Mouse (Mus musculus) induced T-regulatory cell, adult 2 months (primary cell): ENCODE measurements around the gene Necab3.

Source experiments
- DNase-seq: peaks from one replicate; pipeline ENCODE4 v3.0.0-alpha.2; 2012; ENCODE audit warnings: low read depth

Necab3 gene

GRCm38 (mm10) chr2:154558264-154559039 lies at the start of gene Necab3:
Gene Necab3, minus strand, starts transcription at chr2:154558890.
- peak; percentile 66 for DNase-seq

DNA sequence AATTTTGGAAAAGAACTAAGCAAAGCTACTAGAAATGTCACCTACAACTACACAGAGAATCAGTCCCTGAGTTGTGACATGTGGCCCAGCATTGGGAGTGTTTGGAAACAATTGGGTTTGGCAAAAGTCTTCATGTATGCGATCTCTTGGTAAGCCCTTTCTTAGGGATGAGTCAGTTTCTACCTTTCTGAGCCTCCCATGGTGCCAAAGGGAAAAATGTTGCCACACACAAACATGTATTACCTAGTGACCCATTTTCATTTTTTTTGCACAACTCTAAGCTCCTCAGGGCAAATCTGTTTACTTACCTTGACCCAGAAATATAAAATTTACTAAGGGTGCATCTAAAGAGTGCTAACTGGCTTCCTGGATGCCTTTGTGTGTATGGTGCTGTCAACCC lies 48.3 kb upstream of the Necab3 start:
- DNase-seq: no peak

GRCm38 (mm10) chr2:154604156-154604555 lies 45.5 kb upstream of the Necab3 start:
- DNase-seq: no peak

DNA sequence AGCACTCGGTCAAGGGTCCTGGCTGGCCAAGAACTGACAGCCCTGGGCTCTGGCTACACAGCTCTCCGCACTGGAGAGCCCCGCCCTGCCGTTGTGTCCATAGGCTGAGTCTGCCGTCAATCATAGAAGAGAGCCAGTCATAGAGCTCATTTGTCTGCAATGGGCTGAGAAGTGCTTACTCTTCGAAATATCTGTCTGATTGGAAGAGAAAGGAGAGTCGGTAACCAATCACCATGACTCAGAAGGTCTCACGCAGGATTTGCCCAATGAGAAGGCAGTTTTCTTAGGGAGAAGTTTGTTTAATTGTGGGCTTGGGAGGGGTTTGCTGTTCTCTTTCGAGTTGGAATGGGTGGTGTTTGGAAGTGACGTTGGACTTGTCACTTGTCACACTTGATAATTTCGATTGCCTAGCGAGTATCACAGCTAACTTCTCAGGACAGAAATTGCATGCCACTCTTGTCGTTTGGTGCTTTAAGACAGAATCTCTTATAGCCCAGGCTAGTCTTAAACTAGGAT lies 45.0 kb upstream of the Necab3 start, which contains the start of gene Pxmp4:
Gene Pxmp4, minus strand, starts transcription at position 71 of the 516 bp plus-strand sequence.
- peak; percentile 98 for DNase-seq

DNA sequence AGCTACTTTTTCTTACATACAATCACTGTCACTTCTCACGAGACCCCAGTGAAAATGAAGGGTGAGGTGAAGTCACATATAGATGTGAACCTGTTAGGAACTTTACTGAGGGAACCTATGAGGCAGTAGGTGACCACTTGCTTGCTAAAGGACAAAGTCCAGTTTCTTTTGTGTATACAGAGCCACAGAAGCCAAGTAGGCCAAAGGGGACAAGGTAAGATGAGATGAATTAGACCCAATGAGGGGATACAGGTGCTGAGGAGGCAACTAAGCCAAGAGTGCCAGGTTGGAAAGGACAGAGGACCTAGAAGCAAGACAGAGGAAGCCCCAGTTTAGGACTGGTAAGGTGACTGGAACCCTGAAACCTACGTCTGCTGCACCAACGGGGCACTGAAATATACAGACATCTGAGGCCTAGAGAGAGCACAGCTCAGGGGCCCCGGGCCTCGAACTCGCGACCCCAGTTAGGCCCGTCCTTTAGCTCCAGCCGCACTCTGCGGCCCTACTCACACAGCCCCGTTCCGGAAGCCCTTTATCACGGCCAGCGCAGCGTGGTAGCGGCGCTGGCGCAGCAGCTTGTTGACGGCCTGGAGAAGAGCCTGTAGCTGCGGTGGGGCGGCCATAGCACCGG lies 44.4 kb upstream of the Necab3 start:
- DNase-seq: no peak

DNA sequence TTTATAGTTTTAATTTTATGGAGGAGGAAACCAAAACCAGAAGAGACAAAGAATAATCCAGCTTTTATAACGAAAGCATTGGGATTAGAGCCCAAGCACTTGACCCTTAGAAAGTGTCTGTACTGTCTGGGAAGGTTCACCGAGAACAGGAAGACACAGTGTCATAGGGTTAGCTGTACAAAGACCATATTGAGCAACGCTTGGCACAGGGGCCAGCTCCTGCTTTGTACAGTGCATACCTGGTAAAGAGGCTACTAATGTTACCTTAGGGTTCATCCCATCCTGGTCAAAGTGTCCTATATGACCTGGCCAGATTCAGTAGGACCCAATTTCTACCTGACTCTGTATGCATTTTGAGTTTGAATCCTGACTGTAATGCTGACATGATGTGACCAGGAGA lies 42.6 kb upstream of the Necab3 start:
- no peak for DNase-seq

GRCm38 (mm10) chr2:154600586-154600985 lies 41.9 kb upstream of the Necab3 start:
- DNase-seq: no peak

DNA sequence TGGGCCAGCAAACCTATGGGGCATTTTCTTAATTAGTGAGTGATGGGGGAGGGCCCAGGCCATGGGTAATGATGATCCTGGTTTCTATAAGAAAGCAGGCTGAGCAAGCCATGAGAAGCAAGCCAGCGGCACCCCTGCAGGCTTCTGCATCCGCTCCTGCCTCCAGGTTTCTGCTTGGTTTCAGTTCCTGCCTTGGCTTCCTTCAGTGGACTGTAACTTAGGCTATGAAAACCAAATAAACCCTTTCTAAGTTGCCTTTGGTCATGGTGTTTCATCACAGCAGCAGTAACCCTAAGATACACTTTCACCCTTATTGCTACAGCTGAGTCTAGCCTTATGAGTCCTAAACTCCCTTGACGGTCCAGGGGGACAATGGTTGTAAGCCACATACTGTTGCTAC lies 38.7 kb upstream of the Necab3 start:
- DNase-seq: no peak

GRCm38 (mm10) chr2:154595775-154596174 lies 37.1 kb upstream of the Necab3 start:
- no peak for DNase-seq

DNA sequence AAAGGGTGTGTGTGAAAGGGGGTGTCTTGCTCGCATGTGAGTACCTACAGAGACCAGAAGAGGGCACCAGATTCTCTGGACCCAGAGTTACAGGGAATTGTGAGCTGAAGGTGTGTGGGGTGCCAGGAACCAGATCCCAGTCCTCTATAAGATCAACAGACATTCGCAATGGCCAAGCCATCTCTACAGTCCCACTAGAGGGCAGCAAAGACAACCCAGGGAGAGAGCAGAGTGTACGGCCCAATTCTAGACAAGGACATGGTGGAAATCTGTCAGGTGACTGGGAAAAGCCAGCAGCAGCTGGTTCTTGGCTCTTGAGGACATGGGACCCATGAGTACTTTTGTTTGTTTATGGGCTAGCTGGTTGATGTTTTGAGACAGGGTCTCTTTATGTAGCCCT lies 34.3 kb upstream of the Necab3 start:
- DNase-seq: peak; percentile 74

- DNase-seq: no peak
Observed at GRCm38 (mm10) chr2:154591239-154591638, 32.5 kb upstream of the Necab3 start.

- DNase-seq: no peak
Observed at GRCm38 (mm10) chr2:154589051-154589450, 30.4 kb upstream of the Necab3 start.

- peak; percentile 57 for DNase-seq
Observed at GRCm38 (mm10) chr2:154586405-154586804, 27.7 kb upstream of the Necab3 start.

DNA sequence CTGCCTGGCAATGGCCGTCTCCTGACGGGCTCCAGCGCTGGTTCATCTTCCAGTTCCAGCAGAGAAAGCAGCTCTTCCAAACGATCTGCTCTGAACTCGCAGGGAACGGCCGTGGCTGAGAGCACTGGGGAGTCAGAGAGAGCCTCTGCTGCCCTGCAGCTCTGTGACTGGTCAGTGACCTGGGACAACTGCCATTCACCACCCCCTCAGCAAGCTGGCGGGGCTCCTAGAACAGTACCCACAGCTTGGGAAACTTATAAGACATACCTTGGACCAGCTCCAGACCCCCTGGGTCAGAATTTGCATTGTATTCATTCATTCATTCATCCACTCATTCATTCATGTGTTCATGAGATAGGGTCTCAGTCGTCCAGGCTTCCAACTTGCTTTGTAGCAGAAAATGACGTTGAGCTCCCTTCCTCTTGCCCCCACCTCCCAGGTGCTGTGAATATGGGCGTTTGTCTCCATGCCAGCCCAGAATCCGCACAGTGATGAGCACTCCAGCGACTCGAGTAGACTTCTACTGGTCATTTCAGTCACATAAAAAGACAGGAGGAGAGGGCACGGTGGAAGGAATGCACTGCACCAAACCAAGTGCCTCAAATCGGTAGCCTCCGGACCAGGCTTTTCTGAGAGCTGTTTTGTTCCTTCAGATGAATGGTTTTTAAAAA lies 26.4 kb upstream of the Necab3 start:
- DNase-seq: no peak

GRCm38 (mm10) chr2:154583906-154584872 lies 25.5 kb upstream of the Necab3 start:
- DNase-seq: no peak

DNA sequence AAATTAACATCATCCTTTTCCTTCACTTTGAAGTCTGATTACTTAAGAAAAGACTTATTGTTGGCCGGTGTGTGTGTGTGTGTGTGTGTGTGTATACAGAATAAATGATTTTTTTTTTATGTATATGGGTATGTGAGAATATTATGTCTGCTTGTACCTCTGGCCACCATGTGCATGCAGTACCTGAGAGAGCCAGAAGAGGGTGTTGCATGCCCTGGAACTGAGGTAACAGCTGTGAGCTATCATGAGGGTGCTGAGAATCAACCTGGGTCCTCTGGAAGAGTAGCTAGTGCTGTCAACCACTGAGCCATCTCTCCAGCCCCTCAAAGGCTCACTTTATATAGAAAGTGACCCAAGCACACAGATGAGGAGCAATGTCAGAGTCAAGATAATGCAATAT lies 22.7 kb upstream of the Necab3 start:
- peak; percentile 32 for DNase-seq

- DNase-seq: no peak
Observed at GRCm38 (mm10) chr2:154580586-154580985, 21.9 kb upstream of the Necab3 start.

DNA sequence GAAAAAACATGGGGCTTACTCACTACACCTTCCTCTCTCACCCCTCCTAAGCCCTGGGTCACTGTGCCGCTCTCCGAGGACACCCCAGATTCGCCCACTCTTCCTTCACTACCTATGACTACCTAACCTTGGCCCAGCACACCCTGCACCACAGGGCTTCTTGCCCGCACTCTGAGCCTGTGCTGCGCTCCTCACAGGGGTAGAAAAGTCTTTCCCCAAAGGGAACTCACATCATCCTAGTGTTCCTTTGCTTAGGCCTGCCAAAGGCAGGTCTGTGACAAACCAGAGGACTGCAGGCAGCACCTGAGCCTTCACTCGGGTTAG lies 19.0 kb upstream of the Necab3 start:
- no peak for DNase-seq

DNA sequence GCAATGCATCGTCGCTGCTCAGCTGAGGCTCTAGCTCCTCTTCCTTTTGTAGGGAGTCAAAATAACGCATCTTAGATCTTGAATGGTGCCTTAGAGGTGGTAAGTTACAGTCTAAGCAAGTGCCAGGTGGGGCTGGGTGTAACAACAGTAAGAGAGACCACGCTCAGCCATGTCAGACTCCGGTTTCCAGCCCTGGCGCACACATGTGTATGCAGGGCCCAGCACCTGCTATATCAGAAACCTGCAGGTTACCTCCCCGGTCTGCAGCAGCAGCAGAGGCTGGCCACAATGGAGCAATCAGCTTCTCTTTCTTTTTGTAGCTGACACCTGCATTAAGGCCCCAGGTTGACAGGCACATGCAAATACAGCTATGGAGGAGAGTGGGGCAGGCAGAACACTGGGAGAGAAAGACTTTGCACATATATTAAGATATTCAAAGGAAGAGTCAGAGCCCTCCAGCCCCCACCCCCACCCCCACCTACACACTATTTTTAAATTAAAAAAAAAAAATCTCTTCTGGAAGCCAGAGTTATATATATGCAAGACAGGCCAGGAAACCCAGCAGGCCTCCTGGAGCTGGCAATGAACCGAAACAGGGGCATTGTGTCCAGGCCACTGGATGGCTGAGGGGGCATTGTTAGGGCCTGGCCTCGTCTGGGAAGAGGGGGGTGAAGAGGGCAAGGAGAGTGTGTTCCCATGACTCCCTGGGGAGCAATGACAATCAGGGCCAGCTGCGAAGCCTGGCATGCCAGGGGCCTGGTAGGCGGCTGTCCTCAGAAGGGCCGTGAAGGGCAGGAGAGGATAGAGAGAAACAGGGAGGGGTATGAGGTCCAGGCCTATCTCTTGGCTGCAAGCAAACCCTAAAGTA lies 18.4 kb upstream of the Necab3 start:
- no peak for DNase-seq

GRCm38 (mm10) chr2:154574271-154574670 lies 15.6 kb upstream of the Necab3 start:
- no peak for DNase-seq

DNA sequence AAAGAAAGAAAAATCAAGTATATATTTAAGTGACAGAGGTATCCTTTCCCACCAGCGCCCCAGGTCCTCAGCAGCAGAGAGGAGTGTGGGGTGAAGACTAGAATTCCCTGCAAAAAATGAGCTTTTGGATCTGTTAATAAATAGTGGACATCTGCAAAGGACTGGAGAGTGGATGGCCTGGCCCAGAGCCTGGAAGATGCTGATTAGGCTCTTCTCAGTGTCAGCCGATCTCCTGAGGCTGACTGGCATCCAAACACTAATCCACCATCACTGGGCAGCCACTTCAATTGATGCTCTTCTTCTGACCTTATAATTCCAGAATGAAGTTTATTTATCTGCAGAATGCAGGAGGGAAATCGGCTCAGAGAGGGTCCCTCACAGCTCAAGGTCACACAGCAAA lies 14.3 kb upstream of the Necab3 start:
- no peak for DNase-seq
